21 mouse cellular contexts compared by ENCODE assay signal in genomic region chr6:149148436-149149229, GRCm38 (mm10). TPM values are rescaled to one million over a fixed set of nuclear protein-coding genes. Genes with fewer than 3 reads are reported as not detected.
DNase-seq lines count a peak whose midpoint lies in the region; ATAC-seq lines count a peak whose summit lies in the region.
"Had no signal": no experiment of that assay in that cellular context is flagged by ENCODE, and none has a peak within 500 bp of the region (broad histone marks: within the 10 kb centered on the region; RNA-seq: fewer than 3 reads in every experiment).

No protein-coding gene starts in this region.

- H3K4me2 ChIP-seq in hindbrain, embryonic 11.5 days (replicated peaks; ENCODE audit: low read depth, low read length) = no peak overlapping the region
- H3K4me2 ChIP-seq in forebrain, embryonic 16.5 days (ENCODE audit: low read length) = no peak overlapping the region
- H3K4me2 ChIP-seq: forebrain, embryonic 15.5 days; heart, embryonic 11.5 days had no signal

- no peaks in the 10 kb centered on the region for H3K27me3 ChIP-seq in hindbrain, embryonic 11.5 days (ENCODE audit: control insufficient read depth, insufficient read depth, low read length)
- no peaks in the 10 kb centered on the region for H3K27me3 ChIP-seq in forebrain, embryonic 16.5 days (replicated peaks; ENCODE audit: control insufficient read depth, insufficient read depth, low read length)
- H3K27me3 ChIP-seq: forebrain, embryonic 15.5 days had no signal

- no peaks in the 10 kb centered on the region for H3K9me3 ChIP-seq in hindbrain, embryonic 11.5 days (ENCODE audit: control insufficient read depth, low read length)
- no peaks in the 10 kb centered on the region for H3K9me3 ChIP-seq in forebrain, embryonic 16.5 days (ENCODE audit: control insufficient read depth, low read length)
- H3K9me3 ChIP-seq: forebrain, embryonic 15.5 days; midbrain, embryonic 10.5 days had no signal

- WGBS in hindbrain, embryonic 11.5 days = 92% methylated on average over 7 of the region's 7 CpGs
- 91% methylated on average over 7 of the region's 7 CpGs for WGBS in forebrain, embryonic 16.5 days

- H3K27ac ChIP-seq in hindbrain, embryonic 11.5 days (ENCODE audit: low read depth, low read length) = no peak overlapping the region
- H3K27ac ChIP-seq in forebrain, embryonic 16.5 days (ENCODE audit: low read length) = no peak overlapping the region
- H3K27ac ChIP-seq: forebrain, embryonic 15.5 days; hindbrain, postnatal 0 days; midbrain, embryonic 10.5 days had no signal

- H3K9ac ChIP-seq in hindbrain, embryonic 11.5 days (ENCODE audit: low read depth, low read length) = no peak overlapping the region
- no peak overlapping the region for H3K9ac ChIP-seq in forebrain, embryonic 16.5 days (replicated peaks; ENCODE audit: low read depth, low read length)
- H3K9ac ChIP-seq: forebrain, embryonic 15.5 days had no signal

- ATAC-seq in hindbrain, embryonic 11.5 days (ENCODE audit: low FRiP score) = no peak
- ATAC-seq in forebrain, embryonic 16.5 days = no peak
- ATAC-seq: forebrain, embryonic 15.5 days; hindbrain, postnatal 0 days had no signal

- peak; percentile 34 for DNase-seq in ES-CJ7 (ENCODE audit: low read depth, low spot score)
- peak; percentile 43 for DNase-seq in ZHBTc4 (ENCODE audit: low read depth, low spot score)
- peak; percentile 80 for DNase-seq in kidney, adult 9 months
- peak; percentile 18 for DNase-seq in mesoderm, embryonic 11.5 days (ENCODE audit: low read depth, low spot score)
- no peak for DNase-seq in hindbrain, embryonic 11.5 days (ENCODE audit: low spot score)
- no peak for DNase-seq in heart, postnatal 14 days
- DNase-seq: cerebellum, postnatal 14 days; gastrocnemius, postnatal 25 days; heart, postnatal 36 days; liver; spleen, adult 18-20 months had no signal

- intact Hi-C loops in heart, postnatal 14 days (cut with DNase I) = no loop called here

- no peak overlapping the region for H3K4me3 ChIP-seq in hindbrain, embryonic 11.5 days (ENCODE audit: low read depth, low read length)
- H3K4me3 ChIP-seq in forebrain, embryonic 16.5 days (replicated peaks; ENCODE audit: low read length) = no peak overlapping the region
- H3K4me3 ChIP-seq: forebrain, embryonic 15.5 days; midbrain, embryonic 10.5 days had no signal

- no peaks in the 10 kb centered on the region for H3K36me3 ChIP-seq in hindbrain, embryonic 11.5 days (ENCODE audit: control insufficient read depth, insufficient read depth, low read length)
- no peaks in the 10 kb centered on the region for H3K36me3 ChIP-seq in forebrain, embryonic 16.5 days (ENCODE audit: control insufficient read depth, insufficient read depth)

- H3K4me1 ChIP-seq in hindbrain, embryonic 11.5 days (replicated peaks; ENCODE audit: control insufficient read depth, insufficient read depth, low read length) = no peaks in the 10 kb centered on the region
- no peaks in the 10 kb centered on the region for H3K4me1 ChIP-seq in forebrain, embryonic 16.5 days (replicated peaks; ENCODE audit: control insufficient read depth, insufficient read depth, low read length)
- H3K4me1 ChIP-seq: forebrain, embryonic 15.5 days had no signal

RNA-seq across cellular contexts. Expression of gene Etfbkmt, which starts 9.0 kb away (rescaled TPM):
- 8.8 and 8.9 TPM in 2 replicates for polyA plus RNA-seq in hindbrain, embryonic 11.5 days (2014; fragmentation: Nextera tagmentation; extraction: Ambion mirVana)
- polyA plus RNA-seq in forebrain, embryonic 16.5 days (2015; fragmentation: Nextera tagmentation; extraction: Ambion mirVana) = 7.4 and 7.8 TPM in 2 replicates
- total RNA-seq in heart, postnatal 14 days (2021) = 10 to 100 TPM; 31.2 to 31.9 TPM

RNA-seq across cellular contexts. Expression of gene Gm10203, which starts 18.7 kb away (rescaled TPM):
- not detected in 2 replicates for polyA plus RNA-seq in hindbrain, embryonic 11.5 days (2014; fragmentation: Nextera tagmentation; extraction: Ambion mirVana)
- polyA plus RNA-seq in forebrain, embryonic 16.5 days (2015; fragmentation: Nextera tagmentation; extraction: Ambion mirVana) = not detected in 2 replicates
- not detected for total RNA-seq in heart, postnatal 14 days (2021)
- total RNA-seq: gastrocnemius, postnatal 25 days; heart, postnatal 36 days; hindbrain, postnatal 0 days; layer of hippocampus, postnatal 10 days; left cerebral cortex, postnatal 14 days; MEL; neutrophil, adult 5-6 weeks had no signal
- polyA plus RNA-seq: forebrain, embryonic 15.5 days; heart, embryonic 11.5 days; hindbrain, postnatal 0 days; lung, embryonic 16.5 days; midbrain, embryonic 10.5 days had no signal

RNA-seq across cellular contexts. Expression of gene Amn1, which starts 39.9 kb away (rescaled TPM):
- polyA plus RNA-seq in hindbrain, embryonic 11.5 days (2014; fragmentation: Nextera tagmentation; extraction: Ambion mirVana) = 70.0 and 71.1 TPM in 2 replicates
- polyA plus RNA-seq in forebrain, embryonic 16.5 days (2015; fragmentation: Nextera tagmentation; extraction: Ambion mirVana) = 100 and 108 TPM in 2 replicates
- total RNA-seq in heart, postnatal 14 days (2021) = 10 to 100 TPM; 19.5 to 21.7 TPM

RNA-seq across cellular contexts. Expression of gene Dennd5b, which starts 47.2 kb away (rescaled TPM):
- polyA plus RNA-seq in hindbrain, embryonic 11.5 days (2014; fragmentation: Nextera tagmentation; extraction: Ambion mirVana) = 18.0 and 30.0 TPM in 2 replicates
- 14.2 and 15.2 TPM in 2 replicates for polyA plus RNA-seq in forebrain, embryonic 16.5 days (2015; fragmentation: Nextera tagmentation; extraction: Ambion mirVana)
- total RNA-seq in heart, postnatal 14 days (2021) = 10 to 100 TPM; 20.5 to 23.3 TPM

Comparison
In these comparisons a context has a peak if more than half of its experiments do, and no peak if none do; other contexts are left out.
1. DNase-seq: peak in ES-CJ7 (single experiment), ZHBTc4 (single experiment), kidney, adult 9 months (single experiment) and mesoderm, embryonic 11.5 days (single experiment); none in hindbrain, embryonic 11.5 days (single experiment) and heart, postnatal 14 days (0 of 2).